Mouse (Mus musculus) kidney, adult 2 months (tissue): ENCODE measurements around the gene Tnrc6b.

Experiments used
- CTCF ChIP-seq: fragments of 200-500 bp; conservative IDR thresholded peaks from 2 replicates; pipeline ENCODE4 v1.5.1; 2011; ENCODE audit warnings: low read depth, mild to moderate bottlenecking, control low read depth, low read length, moderate library complexity, mixed read lengths; ENCODE audit not compliant: insufficient read depth, insufficient read length
- POLR2A ChIP-seq: fragments of 200-500 bp; IDR thresholded peaks from one replicate; pipeline ENCODE4 v1.6.1; 2011; ENCODE audit warnings: low read depth, low read length, control low read depth

DNA sequence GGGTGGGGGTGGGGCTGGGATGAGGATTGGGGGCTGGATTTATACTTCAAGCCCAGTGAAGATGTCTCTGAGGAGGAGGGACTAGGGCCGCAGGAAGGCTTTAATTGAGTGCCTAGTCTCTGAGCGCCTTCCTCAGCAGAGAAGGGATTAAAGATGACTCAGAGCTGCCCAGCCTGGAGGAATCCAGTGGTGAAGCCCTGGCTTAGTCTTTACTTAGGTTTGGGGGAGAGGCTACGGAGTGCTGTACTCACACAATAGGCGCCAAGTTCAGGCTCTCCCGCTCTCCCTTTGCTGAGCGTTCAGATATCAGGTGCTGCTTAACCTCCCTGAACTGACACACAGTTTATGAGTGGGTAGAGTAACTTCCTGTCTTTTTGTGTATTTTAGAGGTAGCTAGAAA, 86.6 kb downstream of the Tnrc6b start:
- TF ChIP-seq CTCF (no peak), POLR2A (no peak)
